Mouse (Mus musculus) cortical plate, adult 2 months (tissue): ENCODE results near the gene Itgav. TPM values are rescaled to one million over a fixed set of nuclear protein-coding genes. Genes with fewer than 3 reads are reported as not detected.

Experiments used
- H3K27ac ChIP-seq: fragments of 200-500 bp; 2 replicates; pipeline ENCODE4 v1.5.1; 2012; ENCODE audit warnings: low read length, control low read depth, inconsistent platforms; ENCODE audit not compliant: insufficient read depth
- H3K4me1 ChIP-seq: fragments of 200-500 bp; 2 replicates; pipeline ENCODE4 v1.6.1; 2011; ENCODE audit warnings: low read length; ENCODE audit not compliant: control insufficient read depth, insufficient read depth
- H3K4me3 ChIP-seq: fragments of 200-500 bp; 2 replicates; pipeline ENCODE4 v1.5.1; 2011; ENCODE audit warnings: mild to moderate bottlenecking, low read length, control low read depth; ENCODE audit not compliant: insufficient read depth
- CTCF ChIP-seq: fragments of 200-500 bp; IDR thresholded peaks from 2 replicates; pipeline ENCODE4 v1.5.1; 2011; ENCODE audit warnings: mild to moderate bottlenecking, control low read depth, low read length; ENCODE audit not compliant: insufficient read depth; ENCODE audit errors: extremely low read depth
- POLR2A ChIP-seq: fragments of 200-500 bp; IDR thresholded peaks from 2 replicates; pipeline ENCODE4 v1.6.1; 2011; ENCODE audit warnings: mild to moderate bottlenecking, low read length, control low read depth; ENCODE audit not compliant: insufficient read depth; ENCODE audit errors: extremely low read depth
- polyA plus RNA-seq: library from polyadenylated mRNA; depleted of rRNA; stranded (reverse); fragments of >200 nt; gene quantifications from 2 replicates; pipeline ENCODE4 v1.2.3, GENCODE M21; 2012

Gene Itgav
- polyA plus RNA-seq, 1 experiment = 97.2 TPM

DNA sequence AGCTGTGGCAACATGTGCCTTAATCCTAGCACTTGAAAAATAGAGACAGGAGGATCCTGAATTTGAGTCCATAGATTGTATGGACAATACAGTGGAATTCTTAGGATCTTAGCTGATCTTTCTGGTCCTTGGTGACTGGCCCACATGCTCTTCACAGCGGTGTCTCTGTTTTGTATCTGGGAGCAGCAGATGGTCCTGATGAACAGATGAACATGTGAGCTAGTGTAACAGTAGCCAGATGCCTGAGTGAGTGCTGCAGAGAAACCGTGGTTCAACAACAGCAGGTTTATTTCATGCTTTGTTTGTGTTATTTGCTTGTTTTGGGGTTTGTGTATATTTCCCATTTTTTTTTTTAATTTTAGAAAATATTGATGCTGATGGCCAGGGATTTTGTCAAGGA lies 37.3 kb downstream of the Itgav start:
- Histone ChIP-seq H3K27ac (no peak overlapping the region), H3K4me1 (peaks cover 4% of the 10 kb centered on the region), H3K4me3 (no peak overlapping the region)
- TF ChIP-seq POLR2A (no peak), CTCF (no peak)

GRCm38 (mm10) chr2:83762106-83762855 lies 38.1 kb downstream of the Itgav start:
- H3K4me1 ChIP-seq = peaks cover 4% of the 10 kb centered on the region
- H3K4me3 ChIP-seq = no peak overlapping the region
- TF ChIP-seq CTCF (no peak), POLR2A (no peak)

DNA sequence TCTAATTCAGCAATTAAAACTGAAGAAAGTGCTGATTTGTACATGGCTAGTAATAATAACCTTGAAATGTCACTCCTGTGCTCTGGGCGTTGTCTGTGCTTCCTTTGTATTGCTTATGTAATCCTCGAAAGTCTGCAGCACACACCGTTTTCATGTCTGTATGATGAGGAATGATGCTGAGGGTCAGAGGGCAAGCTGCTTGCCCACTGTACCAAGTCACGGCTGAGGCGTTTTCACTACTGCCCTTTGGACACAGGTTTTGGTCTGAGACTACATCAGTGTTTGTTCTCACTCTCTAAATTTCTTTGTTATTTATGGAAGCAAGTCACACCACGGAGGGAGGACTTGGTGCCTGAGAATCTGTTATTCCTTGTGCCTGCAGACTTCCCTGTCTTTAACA lies 41.9 kb downstream of the Itgav start:
- H3K4me3 ChIP-seq = no peak overlapping the region
- peaks cover 2% of the 10 kb centered on the region for H3K4me1 ChIP-seq
- H3K27ac ChIP-seq = no peak overlapping the region
- TF ChIP-seq POLR2A (no peak), CTCF (no peak)

More at GRCm38 (mm10) chr2:83762106-83762855, 38.1 kb downstream of the Itgav start:
- no peak overlapping the region for H3K27ac ChIP-seq

- TF ChIP-seq POLR2A = no peak
- TF ChIP-seq CTCF = no peak
- no peak overlapping the region for H3K4me3 ChIP-seq
- no peak overlapping the region for H3K27ac ChIP-seq
- H3K4me1 ChIP-seq = peaks cover 2% of the 10 kb centered on the region
Observed at GRCm38 (mm10) chr2:83766878-83767277, 42.7 kb downstream of the Itgav start.

GRCm38 (mm10) chr2:83768311-83769047 lies 44.3 kb downstream of the Itgav start:
- Histone ChIP-seq H3K4me3 (no peak overlapping the region), H3K27ac (no peak overlapping the region), H3K4me1 (peaks cover 2% of the 10 kb centered on the region)
- TF ChIP-seq CTCF (no peak), POLR2A (no peak)

DNA sequence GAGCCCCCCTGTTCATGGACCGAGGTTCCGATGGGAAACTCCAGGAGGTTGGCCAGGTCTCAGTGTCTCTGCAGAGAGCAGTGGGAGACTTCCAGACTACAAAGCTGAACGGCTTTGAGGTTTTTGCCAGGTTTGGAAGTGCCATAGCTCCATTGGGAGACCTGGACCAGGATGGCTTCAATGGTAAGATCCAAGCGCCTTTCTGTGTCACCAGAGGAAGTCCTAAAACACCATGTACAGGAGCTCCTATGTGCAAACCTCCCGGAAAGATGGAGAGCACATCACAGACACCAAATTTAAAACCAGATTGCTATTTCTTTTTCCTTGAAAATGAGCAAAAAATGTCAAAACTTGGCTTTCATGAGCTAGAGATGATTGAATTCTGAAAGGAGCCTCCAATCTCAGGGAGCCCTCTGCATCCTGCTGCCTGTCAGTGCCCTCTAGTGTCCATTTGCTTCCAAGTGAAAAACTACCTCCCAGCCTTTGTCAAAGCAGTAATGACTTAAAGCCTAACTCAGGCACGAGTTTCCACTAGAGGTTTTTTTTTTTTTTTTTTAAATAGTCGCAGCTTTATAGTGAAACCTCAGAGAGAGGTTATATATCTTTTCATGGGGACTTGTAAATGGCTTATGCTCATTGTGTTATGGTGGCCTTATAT lies 47.1 kb downstream of the Itgav start:
- TF ChIP-seq CTCF (peak; percentile 90), POLR2A (no peak)
- H3K4me3 ChIP-seq = no peak overlapping the region
- H3K4me1 ChIP-seq = no peaks in the 10 kb centered on the region
- H3K27ac ChIP-seq = no peak overlapping the region

DNA sequence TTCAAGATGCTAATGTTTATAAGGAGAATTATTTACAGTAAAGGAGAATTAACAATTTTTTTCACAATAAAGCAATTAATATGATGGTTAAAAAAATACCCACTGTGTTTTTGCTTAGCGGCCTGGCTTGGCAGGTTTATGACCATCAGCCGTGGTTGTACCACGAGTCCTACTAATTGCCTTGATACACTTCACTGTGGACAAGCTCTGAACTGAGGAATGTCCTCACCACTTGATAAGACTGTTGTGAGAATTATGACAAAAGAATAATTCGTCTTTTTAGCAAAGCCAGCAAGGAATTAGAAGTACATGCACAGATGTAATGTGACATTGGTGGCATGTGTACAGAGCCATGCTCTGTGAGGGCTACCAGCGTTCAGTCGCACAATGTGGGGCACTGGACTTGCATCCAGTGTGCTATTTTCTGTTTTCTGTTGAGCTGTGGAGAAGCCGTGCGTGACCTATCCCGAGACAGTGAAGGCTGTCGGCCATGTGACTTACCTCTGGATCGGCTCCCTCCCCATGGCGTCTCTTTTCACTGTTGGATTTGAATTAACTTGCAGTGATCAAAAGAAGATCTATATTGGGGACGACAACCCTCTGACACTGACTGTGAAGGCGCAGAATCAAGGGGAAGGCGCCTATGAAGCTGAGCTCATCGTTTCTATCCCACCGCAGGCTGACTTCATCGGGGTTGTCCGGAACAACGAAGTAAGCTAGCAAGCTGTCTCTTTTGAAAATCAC lies 67.3 kb downstream of the Itgav start:
- Histone ChIP-seq H3K27ac (no peak overlapping the region), H3K4me3 (no peak overlapping the region), H3K4me1 (no peaks in the 10 kb centered on the region)
- TF ChIP-seq POLR2A (no peak), CTCF (no peak)

DNA sequence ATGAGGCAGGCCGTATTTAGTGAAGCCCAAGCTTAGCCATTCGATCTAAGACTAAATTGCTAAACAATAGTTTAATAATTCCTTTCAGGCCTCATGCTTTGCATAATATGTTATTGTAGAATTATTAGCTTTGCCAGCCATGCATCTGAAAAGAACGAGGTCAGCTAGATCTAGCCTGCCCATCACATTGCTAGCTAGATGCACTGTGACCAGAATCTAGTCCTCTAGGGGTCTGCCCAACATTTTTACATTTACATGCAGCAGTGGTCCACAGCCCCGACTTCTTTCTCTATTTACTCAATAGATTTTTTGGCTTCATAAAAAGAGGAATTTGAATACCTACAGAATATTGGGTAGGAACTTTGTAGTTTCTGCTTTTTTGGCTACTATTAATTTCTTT lies 67.9 kb downstream of the Itgav start:
- no peak overlapping the region for H3K4me3 ChIP-seq

GRCm38 (mm10) chr2:83795766-83796165 lies 71.6 kb downstream of the Itgav start:
- Histone ChIP-seq H3K27ac (no peak overlapping the region), H3K4me1 (no peaks in the 10 kb centered on the region), H3K4me3 (no peak overlapping the region)
- TF ChIP-seq CTCF (no peak), POLR2A (no peak)

More for the DNA sequence above, 67.9 kb downstream of the Itgav start:
- no peak for TF ChIP-seq CTCF
- TF ChIP-seq POLR2A = no peak
- H3K4me1 ChIP-seq = no peaks in the 10 kb centered on the region
- H3K27ac ChIP-seq = no peak overlapping the region
